Mouse (Mus musculus): ENCODE measurements around the gene Nrk.

The Nrk gene

DNA sequence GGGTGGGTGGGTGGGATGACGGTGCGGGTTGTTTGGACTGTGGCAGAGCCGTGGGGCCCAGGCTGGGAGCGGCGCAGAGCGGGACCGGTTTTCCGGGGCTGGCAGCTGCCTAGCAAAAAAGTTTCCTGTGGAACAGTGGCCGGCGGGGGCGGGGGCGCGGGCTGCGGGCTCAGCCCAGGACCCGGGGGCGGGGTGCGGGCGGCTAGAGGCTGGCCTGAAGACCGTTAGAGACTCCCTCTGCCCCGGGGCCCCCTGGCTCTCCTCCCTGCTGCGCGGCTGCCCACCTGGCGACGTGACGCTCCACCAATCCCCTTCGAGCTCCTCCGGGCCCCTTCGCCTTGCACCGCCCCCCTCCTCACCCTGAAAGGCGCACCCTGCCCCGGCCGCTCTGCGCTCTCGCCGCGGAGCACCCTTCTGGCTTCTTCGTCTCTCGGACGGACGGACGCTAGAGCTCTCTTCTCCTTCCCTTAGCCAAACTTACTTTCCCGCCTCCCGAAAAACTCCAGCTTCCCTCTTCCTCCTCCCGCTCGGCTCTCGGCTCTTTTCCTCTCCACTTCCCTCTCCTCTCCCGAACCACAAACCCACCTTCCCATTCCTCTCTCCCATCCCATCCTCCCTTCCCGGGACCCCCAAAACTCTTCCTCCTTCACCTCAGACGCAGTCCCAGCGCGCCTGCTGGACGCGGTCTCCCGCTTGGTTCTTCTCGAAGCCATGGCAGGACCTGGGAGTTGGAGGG, at the start of gene Nrk:
TSS of gene Nrk (plus strand) at position 390 of the 736 bp plus-strand sequence.
- DNase-seq: no peak

- DNase-seq: no peak
Observed at GRCm38 (mm10) chrX:138913366-138913765, 864 bp upstream of the Nrk start.

GRCm38 (mm10) chrX:138914777-138915114, 516 bp downstream of the Nrk start:
- DNase-seq: no peak

- DNase-seq: no peak
Observed at GRCm38 (mm10) chrX:138919030-138919429, 4.8 kb downstream of the Nrk start.

- DNase-seq: no peak
Observed at GRCm38 (mm10) chrX:138943905-138944304, 29.7 kb downstream of the Nrk start.

- DNase-seq: no peak
Observed at GRCm38 (mm10) chrX:138960713-138961112, 46.5 kb downstream of the Nrk start.

DNA sequence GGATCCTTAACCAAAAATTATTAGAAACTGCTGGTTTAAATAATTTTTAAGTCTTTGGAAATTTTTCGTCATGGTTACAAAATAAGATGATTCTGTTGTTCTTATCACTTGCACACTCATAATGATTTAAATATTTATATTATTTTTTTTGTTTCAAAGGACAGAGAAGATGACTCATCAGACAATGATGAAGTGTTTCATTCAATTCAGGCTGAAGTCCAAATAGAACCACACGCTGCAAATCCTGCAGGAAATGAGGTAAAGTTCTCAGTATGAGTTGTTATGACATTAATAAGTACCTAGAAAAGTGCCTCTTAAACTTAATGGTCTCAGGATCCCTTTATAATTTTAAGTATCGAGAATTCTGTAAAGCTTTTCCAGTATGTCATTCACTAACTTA, 64.3 kb downstream of the Nrk start:
- DNase-seq: no peak

- no peak for DNase-seq
Observed at GRCm38 (mm10) chrX:138979249-138979648, 65.0 kb downstream of the Nrk start.

DNA sequence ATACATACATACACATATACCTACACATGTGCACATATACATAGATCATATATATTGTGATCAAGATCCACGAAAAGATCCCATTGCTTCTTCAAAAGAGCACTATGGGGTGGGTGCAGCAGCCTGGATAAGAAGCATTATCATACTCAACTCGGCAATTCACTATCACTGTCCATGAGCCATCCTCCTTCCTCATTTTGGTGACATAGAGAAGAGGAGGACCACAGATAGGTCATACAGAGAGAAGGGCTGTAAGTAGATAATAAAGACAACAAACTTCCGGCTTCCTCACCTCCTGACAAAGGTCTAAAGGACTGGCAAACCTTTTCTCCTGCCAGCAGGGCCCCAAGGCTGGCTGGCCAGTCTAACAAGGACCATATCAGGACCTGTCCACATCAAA, 100.3 kb downstream of the Nrk start:
- DNase-seq: no peak

DNA sequence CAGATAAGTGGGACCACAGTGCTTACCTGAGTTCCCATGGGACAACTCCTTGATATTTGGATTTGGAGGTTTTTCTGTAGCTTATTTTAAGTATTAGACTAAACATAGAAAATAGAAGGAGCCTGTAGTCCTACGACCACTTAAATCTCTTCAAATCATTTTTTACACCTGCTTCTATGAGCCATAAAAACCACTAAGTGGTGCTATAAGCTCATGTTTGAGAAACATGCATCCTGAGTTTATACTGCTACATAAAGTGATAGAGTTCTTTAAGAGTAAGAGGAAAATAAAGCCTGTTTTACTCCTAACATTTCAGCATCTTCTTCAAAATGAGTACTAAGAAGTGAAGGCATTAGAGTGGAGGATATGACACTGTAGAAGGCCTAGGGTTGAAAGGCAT, 102.3 kb downstream of the Nrk start:
- no peak for DNase-seq

DNA sequence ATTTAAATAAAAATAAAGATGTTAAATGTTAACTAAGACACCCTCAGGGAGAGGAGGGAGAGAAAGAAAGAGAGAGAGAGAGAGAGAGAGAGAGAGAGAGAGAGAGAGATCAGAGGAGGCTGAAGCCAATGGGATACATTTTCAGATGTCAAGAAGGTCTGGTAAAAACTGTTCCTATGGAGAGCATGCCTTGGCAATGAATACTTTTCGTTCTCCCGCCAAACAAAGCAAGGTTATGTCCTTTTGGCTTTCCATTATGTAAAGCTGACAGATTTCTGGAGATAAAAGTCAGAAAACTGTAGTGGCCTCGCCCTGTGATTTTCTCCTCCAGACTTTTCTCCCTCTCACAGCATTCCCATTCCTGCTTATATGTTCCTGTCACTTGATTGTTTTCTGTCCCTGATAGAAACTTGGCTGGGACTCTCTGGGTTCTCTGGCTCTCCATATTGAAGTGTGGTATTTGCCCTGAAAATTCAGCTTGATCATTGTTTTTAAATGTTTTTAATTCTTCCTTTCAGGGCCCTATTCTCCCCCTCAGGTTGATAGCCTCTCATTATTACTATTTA, 112.4 kb downstream of the Nrk start:
- no peak for DNase-seq

- DNase-seq: no peak
Observed at GRCm38 (mm10) chrX:139027296-139027695, 113.1 kb downstream of the Nrk start.

GRCm38 (mm10) chrX:139027909-139028308, 113.7 kb downstream of the Nrk start:
- DNase-seq: no peak

- DNase-seq: no peak
Observed at GRCm38 (mm10) chrX:139037666-139038065, 123.4 kb downstream of the Nrk start.

- DNase-seq: no peak
Observed at GRCm38 (mm10) chrX:139039314-139039713, 125.1 kb downstream of the Nrk start.

GRCm38 (mm10) chrX:139041148-139041547, 126.9 kb downstream of the Nrk start:
- DNase-seq: no peak

DNA sequence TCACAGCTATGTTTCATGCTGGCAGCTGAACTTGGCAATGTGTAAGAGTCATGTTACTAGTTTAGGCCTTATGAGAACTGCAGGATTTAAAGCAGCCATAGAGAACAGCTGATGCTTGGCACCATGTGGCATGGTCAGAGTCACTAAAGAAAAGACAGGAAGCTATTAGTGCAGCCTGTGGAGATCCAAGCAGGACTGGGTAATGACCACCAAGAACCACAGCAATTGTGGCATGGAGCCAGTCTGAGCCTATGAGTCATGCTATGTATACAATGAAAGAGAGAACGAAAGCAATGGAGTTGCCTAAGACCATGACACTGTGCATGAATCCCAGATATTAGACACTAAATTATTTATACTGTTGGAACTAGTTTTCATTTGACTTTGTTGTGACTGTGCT, 137.7 kb downstream of the Nrk start:
- DNase-seq: no peak

DNA sequence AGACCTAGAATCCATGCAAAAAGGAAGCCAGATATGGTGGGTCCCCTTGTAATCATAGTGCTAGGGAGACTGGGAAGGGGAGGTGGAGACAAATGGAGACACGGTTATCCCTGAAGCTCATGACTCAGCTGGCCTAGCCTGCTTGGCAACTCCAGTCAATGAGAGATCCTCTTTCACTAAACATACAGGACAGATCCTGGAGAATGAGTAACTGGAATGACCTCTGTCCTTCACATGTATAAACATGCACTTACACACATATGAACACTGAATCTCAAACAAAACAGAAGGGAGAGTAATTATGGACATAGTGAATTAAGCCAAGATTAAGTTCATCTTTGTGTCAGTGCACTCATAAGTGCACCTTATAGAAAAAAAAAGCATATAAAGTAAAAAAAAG, 138.9 kb downstream of the Nrk start:
- DNase-seq: no peak
